Mouse (Mus musculus) gastrocnemius, postnatal 4 days (tissue): ENCODE measurements around the gene Igfbp1. TPM values are rescaled to one million over a fixed set of nuclear protein-coding genes. Genes with fewer than 3 reads are reported as not detected.
"Not testable (repeated sequence)": the region's sequence is repeated elsewhere in the genome, so short reads cannot be mapped to it uniquely, and the experiment has no call there.

Source experiments
- DNase-seq, 2 experiments: peaks; one replicate each; pipeline ENCODE4 v3.0.0; 2021 to 2022; ENCODE audit warnings: low spot score in 2 of 2, mixed read lengths in 2 of 2
- total RNA-seq, 2 experiments: library from RNA; stranded (reverse); gene quantifications; 2 replicates each; pipeline ENCODE4 v1.2.3; 2021

The Igfbp1 gene
- total RNA-seq, 2 experiments from 2014 or later, result 0.29 to 2.8 TPM

DNA sequence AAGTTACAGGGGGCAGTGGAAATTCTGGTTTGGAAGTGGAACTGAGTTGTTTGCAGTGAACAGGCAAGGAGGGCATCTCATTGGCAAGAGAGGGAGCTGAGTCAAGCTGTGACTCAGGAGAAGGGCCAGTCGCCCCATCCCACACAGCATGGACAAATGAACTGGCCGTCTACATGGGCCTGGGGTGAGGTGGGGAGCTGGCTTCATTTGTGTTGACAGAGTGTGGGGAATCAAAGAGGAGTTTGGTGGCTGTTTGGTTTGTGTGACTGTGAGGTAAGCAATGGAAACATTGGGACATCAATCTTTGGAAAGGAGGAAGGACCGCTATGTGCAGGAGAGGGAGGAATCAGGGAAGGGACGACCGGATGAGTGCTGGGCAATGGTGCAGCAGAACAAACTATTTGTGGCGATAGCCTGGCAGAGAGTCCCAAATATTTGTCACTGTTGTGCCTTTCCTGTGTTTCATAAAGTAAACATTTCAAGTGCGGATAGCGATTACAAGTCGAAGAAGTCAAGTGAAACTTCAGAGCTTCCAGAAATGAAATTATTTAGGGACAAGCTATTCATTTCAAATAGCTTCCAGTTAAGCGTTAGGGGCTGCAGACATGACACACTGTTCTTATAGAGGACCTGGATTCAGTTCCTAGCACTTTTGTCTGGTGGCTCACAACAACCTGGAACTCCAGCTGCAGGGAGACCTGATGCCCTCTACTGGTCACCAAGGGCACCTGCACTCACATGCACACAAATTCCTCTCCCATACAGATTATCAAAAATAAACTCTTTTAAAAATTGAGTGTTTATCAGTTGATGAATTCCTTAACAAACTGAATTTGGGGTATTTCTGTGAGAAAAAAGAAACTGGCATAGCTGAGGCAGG lies 2.9 kb upstream of the Igfbp1 start:
- no peak for DNase-seq

DNA sequence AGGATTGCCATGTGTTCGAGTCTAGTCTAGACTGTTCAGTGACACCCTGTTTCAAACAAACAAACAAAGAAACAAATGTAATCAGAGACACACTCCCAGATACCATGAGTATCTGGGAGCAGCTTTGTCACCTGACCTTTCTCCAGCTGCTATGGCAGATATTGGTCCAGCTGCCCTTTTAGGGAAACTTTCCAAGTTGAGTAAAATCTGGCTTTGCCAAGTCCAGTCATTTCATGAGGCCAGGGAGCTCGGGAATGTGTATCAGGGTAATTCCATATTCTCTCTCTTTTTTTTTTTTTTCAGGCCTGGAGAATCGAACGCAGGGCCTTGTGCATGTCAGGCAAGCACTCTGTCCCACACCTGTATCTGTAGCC lies 2.3 kb upstream of the Igfbp1 start:
- DNase-seq, result no peak

DNA sequence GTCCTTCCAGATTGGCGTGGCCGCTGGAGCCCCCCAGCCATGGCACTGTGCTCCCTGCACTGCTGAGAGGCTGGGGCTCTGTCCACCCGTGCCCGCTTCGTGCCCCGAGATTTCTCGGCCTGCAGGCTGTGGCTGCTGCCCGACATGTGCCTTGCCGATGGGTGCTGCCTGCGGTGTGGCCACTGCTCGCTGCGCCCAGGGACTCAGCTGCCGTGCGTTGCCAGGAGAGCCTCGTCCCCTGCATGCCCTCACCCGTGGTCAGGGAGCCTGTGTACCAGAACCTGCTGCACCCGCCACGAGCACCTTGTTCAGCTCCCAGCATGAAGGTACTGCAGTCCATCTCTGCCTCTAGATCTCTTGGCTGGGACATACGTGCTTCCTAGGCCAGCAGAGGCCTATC lies 424 bp downstream of the Igfbp1 start:
- DNase-seq, result no peak

DNA sequence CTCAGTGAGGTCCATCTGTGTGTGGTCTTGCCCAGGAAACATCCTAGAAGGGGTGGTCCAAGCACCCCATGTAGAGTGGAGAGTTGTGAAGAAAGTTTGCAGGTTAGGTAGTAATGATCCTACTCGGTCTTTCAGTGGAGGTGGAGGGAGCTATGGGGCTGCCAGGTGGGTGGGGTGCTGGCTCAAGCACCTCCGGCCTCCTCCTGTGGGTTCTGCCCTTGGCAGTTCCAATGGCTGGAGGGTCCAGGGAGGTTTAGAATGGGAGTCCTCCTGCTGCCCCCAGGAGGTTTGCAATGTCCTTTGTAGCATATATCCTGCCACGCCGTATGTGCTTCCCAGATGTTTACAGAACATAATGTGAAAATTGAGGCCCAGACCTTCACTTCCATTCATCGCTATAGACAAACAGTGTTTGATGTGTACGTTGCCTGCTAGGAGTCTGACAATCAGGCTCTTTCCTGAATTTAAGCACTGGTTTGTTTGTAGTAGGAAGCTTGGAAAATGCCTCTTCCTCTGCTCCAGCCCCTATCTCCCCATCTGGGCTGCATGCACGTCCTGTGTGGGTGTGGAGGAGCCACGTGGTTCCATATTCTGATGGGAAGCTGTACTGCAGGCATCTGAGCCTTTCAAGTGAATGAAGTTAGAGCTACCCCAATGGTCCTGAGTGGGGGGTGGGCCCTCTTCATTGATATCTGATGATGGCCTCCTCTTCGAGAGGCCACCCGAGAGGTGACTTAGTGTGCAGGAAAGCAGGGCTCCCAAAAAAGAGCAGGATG lies 1.1 kb downstream of the Igfbp1 start:
- no peak for DNase-seq

DNA sequence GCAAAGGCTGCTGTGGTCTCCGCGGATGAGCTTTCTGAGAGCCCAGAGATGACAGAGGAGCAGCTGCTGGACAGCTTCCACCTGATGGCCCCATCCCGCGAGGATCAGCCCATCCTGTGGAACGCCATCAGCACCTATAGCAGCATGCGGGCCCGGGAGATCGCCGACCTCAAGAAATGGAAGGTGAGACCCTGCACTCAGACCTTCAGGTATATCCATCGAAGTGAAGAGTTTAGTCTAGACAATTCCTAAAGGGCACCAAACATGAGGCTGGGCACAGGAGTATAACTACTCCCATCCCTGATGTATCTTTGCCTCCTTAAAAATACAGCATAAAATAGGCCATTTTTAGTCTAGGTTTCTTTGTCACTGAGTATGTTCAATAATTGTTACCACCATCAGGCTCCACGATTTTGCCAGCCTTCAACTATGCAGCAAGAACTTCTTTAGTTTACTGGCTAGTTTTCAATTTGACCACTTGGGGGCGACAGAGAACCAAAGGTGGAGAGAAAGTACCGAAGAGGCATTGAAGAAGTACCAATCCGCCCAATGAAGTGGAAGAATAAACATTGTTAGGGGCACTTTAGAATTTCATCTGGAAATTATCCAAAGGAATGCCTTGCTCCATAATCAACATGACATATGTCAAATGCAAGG lies 2.3 kb downstream of the Igfbp1 start:
- DNase-seq, result peak in 1 of 2 experiments; percentile 56

DNA sequence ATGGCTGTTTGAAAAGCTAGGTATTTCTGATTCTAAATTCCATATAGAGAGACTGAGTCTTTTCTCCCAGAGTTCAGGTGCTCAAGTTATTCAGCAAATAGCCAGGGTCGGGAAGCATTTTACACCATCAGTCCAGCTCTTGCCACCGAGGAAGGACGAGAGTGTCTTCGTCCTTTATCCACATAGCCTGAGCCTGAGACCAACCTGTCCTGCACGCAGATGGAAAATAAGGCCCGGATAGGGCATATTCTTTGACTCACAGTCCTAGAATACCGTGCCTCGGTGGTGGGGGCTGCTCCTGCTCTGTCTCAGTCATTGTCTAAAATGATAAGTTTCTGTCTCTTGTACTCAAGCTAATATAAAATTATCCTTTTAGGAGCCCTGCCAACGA lies 2.8 kb downstream of the Igfbp1 start:
- no peak for DNase-seq

DNA sequence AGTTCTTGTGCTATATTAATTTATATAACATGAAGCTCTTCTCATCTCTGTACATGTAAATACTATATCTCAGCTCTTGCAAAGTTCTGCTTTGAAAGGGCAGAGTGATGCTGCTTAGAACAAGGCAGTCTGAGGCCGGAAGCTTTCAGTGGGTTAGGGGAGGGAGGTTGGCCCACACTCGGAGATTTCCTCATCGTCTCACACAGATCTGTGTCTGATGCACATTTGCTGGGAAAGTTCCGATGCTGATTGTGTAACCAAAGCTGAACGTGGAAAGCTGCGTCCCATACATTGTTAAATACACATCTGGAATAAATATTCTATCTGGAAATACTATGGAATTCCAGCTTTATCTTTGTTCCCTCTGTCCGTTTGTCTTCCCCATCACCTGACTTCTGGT lies 4.6 kb downstream of the Igfbp1 start:
- DNase-seq, result no peak

DNA sequence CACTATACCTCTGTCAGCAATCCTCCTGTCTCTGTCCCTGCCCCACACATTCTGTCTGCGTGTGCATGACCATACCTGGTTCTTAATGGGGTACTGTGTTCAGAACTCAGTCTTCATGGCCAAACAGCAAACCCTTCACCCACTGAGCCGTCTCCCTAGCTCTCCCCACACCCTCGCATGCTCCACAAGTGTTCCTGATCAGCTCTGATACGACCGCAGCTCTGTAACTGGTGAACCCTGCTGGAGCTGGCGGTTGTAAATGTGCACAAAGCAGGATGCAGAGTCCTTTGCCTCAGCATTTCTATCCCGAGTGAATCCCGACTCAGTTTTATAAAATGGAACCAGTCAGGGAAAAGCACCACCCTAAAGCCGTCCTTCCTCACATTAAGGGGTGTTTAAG lies 6.3 kb downstream of the Igfbp1 start:
- DNase-seq, result no peak

DNA sequence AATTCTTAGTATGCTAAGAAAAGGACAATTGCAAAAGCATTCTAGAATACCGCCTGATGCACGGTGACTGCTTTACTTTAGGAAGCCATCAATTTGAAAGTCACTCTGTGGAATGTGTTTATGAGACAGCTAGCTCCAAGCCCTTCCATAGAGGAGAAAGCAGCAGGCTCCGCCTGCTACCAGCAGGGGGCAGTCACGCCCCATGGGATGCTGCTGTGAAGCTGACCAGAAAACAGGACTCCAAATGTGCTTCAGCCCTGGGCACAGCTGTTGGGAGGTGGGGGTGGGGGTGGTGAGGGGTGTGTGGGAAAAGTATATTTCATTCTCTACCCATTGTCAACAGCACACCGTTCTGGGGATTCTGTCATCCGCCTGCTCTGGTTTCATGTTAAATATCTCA lies 12.8 kb downstream of the Igfbp1 start:
- peak; percentile 74 to 83 for DNase-seq

DNA sequence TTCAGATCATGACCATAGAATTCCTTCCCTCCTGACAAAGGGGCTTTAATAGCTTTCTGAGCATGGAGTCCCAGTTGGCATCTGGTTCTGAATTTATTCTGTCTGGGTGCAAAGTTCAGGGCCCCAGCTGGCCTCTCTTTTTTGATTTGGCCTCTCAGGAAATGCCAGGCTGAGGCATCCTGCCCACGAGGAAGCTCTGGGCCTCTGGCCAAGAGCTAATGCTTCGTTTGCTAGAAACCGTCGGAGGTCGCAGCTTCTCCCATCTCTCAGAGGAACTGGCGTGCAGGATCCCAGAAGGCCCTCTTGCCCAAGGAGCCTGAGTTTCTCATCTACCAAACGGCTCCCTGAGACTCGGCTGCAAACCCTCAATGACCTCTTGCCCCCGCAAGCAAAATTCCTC lies 13.6 kb downstream of the Igfbp1 start:
- peak in 1 of 2 experiments; percentile 31 for DNase-seq

DNA sequence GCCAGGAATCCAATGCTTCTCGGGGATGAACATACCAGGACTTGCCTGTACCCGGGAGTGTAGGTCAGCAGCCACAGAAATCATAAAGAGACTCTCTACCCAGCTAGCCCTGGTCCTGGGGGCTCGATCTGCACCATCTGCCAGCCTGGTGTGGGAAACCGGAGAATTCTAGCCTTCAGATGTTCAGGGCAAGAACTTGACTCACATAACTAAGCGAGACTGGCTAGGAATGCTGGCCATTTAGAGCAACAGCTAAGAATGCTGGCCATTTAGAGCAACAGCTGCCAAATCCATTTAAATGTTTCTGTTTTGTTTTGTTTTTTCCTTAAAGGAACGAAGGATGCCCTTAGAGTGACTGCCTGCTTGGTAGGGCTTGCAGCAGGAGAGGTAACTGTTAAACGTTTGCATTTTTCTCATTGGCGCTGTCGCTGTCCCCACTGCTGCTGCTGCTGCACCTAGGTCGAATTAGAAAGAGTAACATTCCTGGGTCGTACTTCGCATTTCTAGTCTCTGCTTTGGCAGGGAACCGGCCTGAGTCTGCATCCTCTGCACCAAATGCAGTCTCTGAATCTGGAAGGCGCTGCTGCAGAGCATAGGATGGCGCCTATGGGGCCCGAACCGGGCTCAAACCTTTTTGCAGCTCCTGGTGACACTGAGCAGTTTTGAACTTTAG lies 14.7 kb downstream of the Igfbp1 start:
- DNase-seq, result no peak

DNA sequence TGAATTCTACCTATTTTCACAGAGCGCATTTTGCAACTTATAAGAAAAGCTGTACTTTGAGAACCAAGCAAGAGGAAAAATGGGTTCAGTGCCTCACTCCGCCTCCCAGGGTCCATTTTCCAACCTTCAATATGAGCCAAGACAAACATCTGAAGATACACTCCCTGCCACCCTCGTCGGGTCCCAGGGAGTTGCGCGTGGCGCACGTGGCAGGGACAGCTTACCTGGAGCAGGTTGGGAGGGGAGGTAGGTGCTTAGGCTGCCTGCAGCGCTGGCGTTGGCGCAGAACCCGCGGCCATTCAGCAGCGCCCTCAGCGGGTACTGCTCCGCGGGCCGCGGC lies 15.5 kb downstream of the Igfbp1 start:
- no peak for DNase-seq

DNA sequence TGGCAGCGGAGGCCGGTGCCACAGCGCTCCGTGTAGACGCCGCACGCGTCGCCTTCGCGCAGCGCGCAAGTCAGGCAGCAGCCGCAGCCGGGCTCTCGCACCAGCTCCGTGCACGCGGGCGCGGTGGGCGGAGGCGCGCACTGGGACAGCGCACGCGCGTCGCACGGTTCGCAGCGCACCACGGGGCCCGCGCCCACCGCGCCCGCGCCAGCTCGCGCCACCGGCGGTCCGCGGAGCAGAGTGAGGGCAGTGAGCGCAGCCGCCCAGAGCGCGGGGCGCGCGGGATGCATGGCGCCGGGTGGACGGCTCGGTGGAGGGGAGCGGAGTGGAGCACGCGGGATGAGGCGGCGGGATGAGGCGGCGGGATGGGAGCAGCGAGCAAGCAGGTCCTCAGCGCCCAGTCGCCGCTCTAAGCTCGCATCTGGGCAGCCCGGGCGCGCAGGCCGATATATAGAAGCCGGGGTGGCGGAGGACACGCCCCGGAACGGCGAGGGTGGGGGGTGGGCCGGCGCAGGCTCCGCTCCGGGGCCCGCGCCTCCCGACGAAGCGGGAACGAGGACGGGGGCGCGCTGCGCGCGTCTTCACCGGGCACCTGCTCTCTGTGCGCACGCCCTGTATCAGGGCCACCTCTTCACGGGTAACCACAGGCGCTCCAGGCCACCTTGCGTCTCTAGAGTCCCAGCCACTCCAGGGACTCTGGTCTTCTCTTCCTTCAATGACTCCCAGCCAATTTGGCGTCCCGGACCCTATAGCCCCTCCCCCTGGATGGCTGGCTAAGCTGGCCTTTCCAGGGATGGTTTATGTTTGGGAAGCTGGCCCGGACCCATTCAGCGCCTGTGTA lies 16.1 kb downstream of the Igfbp1 start, which contains the start of gene Igfbp3:
TSS of gene Igfbp3 (minus strand) at position 423 of the 841 bp plus-strand sequence.
- peak; percentile 55 to 76 for DNase-seq

DNA sequence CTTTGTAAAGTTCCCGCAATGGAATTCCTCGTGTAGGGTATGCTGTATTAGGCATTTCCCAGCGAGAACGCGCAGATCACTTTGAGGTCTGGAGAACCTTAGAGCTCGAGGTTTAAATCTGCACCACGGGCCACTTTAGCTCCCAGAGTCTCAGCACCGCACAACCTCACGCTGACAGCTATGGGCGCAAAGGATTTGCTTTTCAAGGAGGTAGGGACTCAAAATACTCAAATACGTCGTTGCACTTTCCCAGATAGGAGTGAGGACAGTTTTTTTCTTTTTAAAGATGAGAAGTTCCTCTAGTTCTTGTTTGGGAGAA lies 16.7 kb downstream of the Igfbp1 start:
- DNase-seq, result no peak

DNA sequence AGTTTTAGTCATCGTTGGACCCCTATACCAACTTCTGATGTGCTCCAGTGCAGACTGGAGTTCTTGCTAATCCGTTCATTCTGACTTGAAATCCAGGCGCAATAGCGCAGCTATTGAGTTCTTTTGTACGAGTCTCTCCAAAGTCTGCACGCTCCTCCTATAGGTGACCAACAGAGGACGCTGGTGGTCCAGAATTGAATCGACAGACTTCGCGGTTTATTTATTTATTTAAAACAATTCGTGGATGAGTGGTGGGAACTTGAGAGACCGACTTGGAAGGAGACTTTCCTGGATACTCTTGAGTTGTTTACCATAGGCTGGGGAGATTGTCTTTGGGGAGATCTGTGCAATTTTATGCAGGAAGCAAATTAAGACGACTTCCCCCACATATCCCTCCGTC lies 17.2 kb downstream of the Igfbp1 start:
- DNase-seq, result peak; percentile 42 to 73

DNA sequence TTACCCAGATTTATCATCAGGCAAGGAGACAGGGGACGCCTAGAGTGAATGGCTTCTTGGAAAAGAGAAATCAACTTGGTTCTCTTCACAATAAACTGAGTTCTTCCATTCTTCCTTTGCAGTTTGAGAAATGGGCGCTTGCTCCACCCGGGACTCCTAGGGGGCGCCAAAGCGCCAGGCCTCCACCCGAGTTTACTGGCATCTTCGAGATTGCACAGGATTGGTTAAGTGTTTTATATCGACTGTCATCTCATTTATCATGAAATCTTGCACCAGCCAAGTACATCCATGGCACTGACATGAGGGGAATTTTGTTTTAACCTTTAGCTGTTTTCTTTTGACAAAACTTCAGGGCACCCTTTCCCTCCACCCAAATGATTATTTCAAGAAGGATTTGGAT lies 18.1 kb downstream of the Igfbp1 start:
- peak; percentile 65 to 81 for DNase-seq

DNA sequence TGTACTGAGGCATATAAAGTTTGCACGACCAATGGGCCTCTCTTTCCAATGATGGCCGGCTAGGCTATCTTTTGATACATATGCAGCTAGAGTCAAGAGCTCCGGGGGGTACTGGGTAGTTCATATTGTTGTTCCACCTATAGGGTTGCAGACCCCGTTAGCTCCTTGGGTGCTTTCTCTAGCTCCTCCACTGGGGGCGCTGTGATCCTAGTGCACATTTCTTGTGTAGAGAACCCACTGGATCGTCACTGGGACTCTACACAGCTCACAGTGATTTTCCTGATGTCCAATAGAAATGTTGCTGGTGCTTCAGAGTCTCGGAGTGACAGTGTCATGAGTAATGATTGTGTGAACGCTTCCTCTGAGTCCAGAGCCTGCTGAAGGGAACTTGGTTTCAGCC lies 24.2 kb downstream of the Igfbp1 start:
- DNase-seq, result not testable (repeated sequence)

DNA sequence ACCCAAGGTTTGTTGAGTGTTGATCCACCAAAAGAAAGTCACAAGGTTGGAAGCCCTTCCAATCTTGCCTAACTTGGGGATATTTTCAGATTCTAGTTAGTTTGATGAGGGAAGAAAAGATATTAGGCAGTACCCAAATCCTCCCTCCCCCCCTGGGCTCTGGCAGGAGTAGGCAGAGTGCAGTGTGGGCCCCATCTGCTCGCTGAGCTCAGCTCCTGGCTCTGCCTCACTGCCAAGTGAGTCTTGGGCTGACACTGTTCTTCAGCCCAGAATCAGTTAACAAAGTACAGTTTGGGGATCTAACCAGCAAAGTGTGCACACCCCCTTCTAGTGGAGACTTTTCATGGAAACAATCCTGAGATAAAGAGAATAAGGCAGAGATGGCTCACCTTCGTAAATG lies 28.6 kb downstream of the Igfbp1 start:
- DNase-seq, result no peak

DNA sequence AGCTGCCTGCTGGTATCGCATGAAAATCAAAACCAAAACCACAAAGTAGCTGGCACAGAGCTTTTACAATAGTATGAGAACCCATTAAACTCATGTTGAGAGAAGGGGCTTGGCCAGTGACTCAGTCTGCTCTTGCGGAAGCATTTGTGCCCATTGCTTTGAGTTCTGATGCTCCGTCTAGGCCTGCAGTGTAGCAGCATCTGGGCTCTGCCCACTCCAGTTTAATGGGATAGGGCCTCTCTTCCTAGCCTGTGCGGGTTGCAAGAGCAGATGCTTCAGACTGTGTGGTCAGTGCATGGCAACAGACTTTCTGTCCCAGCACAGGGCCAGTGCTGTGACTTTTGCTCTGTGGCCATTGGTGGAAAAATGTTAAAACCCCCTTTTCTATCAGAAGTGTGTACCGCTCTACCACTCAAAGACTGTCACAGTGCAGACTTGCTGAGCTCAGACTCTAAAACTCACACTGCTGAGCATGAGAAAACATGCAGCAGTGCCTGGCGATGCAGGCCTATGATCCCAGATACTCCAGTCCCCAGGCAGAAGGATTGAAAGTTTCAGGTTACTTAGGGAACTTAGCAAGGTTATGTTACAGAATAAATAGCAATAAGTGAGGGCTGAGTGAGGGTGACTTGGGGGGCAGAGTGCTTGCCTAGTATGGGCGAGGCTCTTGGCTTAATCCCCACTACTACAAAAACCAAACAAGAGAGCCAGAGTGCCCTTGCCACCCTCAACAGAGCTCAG lies 29.4 kb downstream of the Igfbp1 start:
- DNase-seq, result no peak

DNA sequence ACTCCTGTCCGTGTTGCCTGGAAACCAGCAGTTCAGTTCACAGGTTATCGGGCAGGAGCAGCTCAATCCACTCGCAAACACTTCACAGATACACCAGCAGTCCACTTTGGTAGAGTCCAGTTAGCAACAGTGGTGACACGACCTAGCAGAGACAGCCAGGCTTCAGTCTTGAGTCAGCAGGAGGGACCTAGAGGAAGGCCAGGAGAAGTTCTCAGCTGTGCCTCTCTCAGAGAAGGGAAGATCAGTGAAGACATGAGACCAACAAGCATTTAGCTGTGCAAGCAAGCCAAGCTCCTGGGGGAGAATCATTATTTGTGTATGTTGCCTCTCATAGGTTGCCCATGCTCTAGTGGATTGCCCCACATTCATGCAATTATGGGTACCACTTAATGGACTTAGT lies 30.5 kb downstream of the Igfbp1 start:
- no peak for DNase-seq
